Mouse (Mus musculus) lung, embryonic 16.5 days (tissue): Measurements from ENCODE around the gene Heg1. TPM values are rescaled to one million over a fixed set of nuclear protein-coding genes. Genes with fewer than 3 reads are reported as not detected.

Source experiments
- ATAC-seq: fragments of 200-750 bp; cut with Nextera tagmentation; 2 replicates; pipeline ENCODE4 v1.8.0; 2017; ENCODE audit warnings: low read depth, mild to moderate bottlenecking, moderate library complexity
- H3K27ac ChIP-seq: fragments of 300-500 bp; sonication (generic); 2 replicates; pipeline ENCODE4 v1.5.1; 2014; ENCODE audit warnings: mild to moderate bottlenecking, control low read depth, low read length
- H3K27me3 ChIP-seq: fragments of 300-500 bp; sonication (generic); 2 replicates; pipeline ENCODE4 v1.6.1; 2014; ENCODE audit warnings: low read depth, low read length, mixed read lengths; ENCODE audit not compliant: control insufficient read depth, insufficient read depth
- H3K36me3 ChIP-seq: fragments of 300-500 bp; sonication (generic); 2 replicates; pipeline ENCODE4 v1.6.1; 2014; ENCODE audit warnings: low read length; ENCODE audit not compliant: control insufficient read depth, insufficient read depth
- H3K4me1 ChIP-seq: fragments of 300-500 bp; sonication (generic); replicated peaks from 2 replicates; pipeline ENCODE4 v1.6.1; 2014; ENCODE audit warnings: low read length, mixed read lengths; ENCODE audit not compliant: control insufficient read depth, insufficient read depth
- H3K4me2 ChIP-seq: fragments of 300-500 bp; sonication (generic); 2 replicates; pipeline ENCODE4 v1.6.1; 2014; ENCODE audit warnings: low read depth, low read length, control low read depth
- H3K4me3 ChIP-seq: fragments of 300-500 bp; sonication (generic); 2 replicates; pipeline ENCODE4 v1.5.1; 2014; ENCODE audit warnings: mild to moderate bottlenecking, low read length, control low read depth
- H3K9ac ChIP-seq: fragments of 300-500 bp; sonication (generic); 2 replicates; pipeline ENCODE4 v1.6.1; 2014; ENCODE audit warnings: low read length, control low read depth
- H3K9me3 ChIP-seq: fragments of 300-500 bp; sonication (generic); 2 replicates; pipeline ENCODE4 v1.6.1; 2016; ENCODE audit warnings: low read length; ENCODE audit not compliant: control insufficient read depth
- WGBS: fragments of 180-500 bp; shearing (Covaris S2); extraction: QIAGEN DNeasy Blood & Tissue Kit; methylation state at CpG from one replicate; pipeline ENCODE4 v1.1.7; 2014; 5-methylcytosine and 5-hydroxymethylcytosine counted together
- polyA plus RNA-seq: library from polyadenylated mRNA; unstranded; fragments of >200 nt; fragmentation: Nextera tagmentation; extraction: Ambion mirVana; gene quantifications from 2 replicates; pipeline ENCODE4 v1.2.1, GENCODE M21; 2015

Gene Heg1
- polyA plus RNA-seq, 1 experiment from 2014 or later: 19.2 TPM

- no peak overlapping the region for H3K9ac ChIP-seq
- no peak overlapping the region for H3K27ac ChIP-seq
- ATAC-seq: no peak
- no peak overlapping the region for H3K4me3 ChIP-seq
- 47% methylated on average over 9 of the region's 9 CpGs for WGBS
- no peaks in the 10 kb centered on the region for H3K27me3 ChIP-seq
- no peaks in the 10 kb centered on the region for H3K9me3 ChIP-seq
- peaks cover 6% of the 10 kb centered on the region for H3K4me1 ChIP-seq
- no peaks in the 10 kb centered on the region for H3K36me3 ChIP-seq
- no peak overlapping the region for H3K4me2 ChIP-seq
Measured at GRCm38 (mm10) chr16:33742233-33742632, 58.1 kb downstream of the Heg1 start.

GRCm38 (mm10) chr16:33744622-33745419 lies 60.7 kb downstream of the Heg1 start:
- Histone ChIP-seq H3K9ac (no peak overlapping the region), H3K4me2 (no peak overlapping the region), H3K9me3 (no peaks in the 10 kb centered on the region), H3K27ac (no peak overlapping the region), H3K4me3 (no peak overlapping the region), H3K36me3 (no peaks in the 10 kb centered on the region), H3K27me3 (no peaks in the 10 kb centered on the region), H3K4me1 (peaks cover 6% of the 10 kb centered on the region)
- ATAC-seq: 0 out of 2 replicates have a peak, but pooled peaks have one; percentile 29
- WGBS: 58% methylated on average over 7 of the region's 7 CpGs

GRCm38 (mm10) chr16:33745457-33745856 lies 61.3 kb downstream of the Heg1 start:
- Histone ChIP-seq H3K4me3 (no peak overlapping the region), H3K27me3 (no peaks in the 10 kb centered on the region), H3K9me3 (no peaks in the 10 kb centered on the region), H3K36me3 (no peaks in the 10 kb centered on the region), H3K27ac (no peak overlapping the region), H3K9ac (no peak overlapping the region), H3K4me1 (peaks cover 2% of the 10 kb centered on the region), H3K4me2 (no peak overlapping the region)
- no peak for ATAC-seq
- WGBS: 68% methylated on average over 7 of the region's 7 CpGs

- Histone ChIP-seq H3K36me3 (no peaks in the 10 kb centered on the region; the same call in 1 of the 2 replicates), H3K4me2 (no peak overlapping the region), H3K27me3 (no peaks in the 10 kb centered on the region), H3K27ac (no peak overlapping the region), H3K4me1 (no peaks in the 10 kb centered on the region; the same call in 1 of the 2 replicates), H3K4me3 (no peak overlapping the region), H3K9me3 (no peaks in the 10 kb centered on the region), H3K9ac (no peak overlapping the region)
- 76% methylated on average over 10 of the region's 10 CpGs for WGBS
- ATAC-seq: no peak
Measured at GRCm38 (mm10) chr16:33746074-33746676, 62.0 kb downstream of the Heg1 start.

- Histone ChIP-seq H3K27me3 (no peaks in the 10 kb centered on the region), H3K27ac (no peak overlapping the region), H3K4me2 (no peak overlapping the region), H3K4me1 (no peaks in the 10 kb centered on the region), H3K36me3 (no peaks in the 10 kb centered on the region; the same call in 1 of the 2 replicates), H3K4me3 (no peak overlapping the region), H3K9ac (no peak overlapping the region), H3K9me3 (no peaks in the 10 kb centered on the region)
- WGBS: 59% methylated on average over 7 of the region's 7 CpGs
- ATAC-seq: no peak
Measured at GRCm38 (mm10) chr16:33747346-33747954, 63.3 kb downstream of the Heg1 start.

- no peak overlapping the region for H3K9ac ChIP-seq
- H3K9me3 ChIP-seq: no peaks in the 10 kb centered on the region
- H3K36me3 ChIP-seq: no peaks in the 10 kb centered on the region; the same call in 1 of the 2 replicates
- no peaks in the 10 kb centered on the region for H3K4me1 ChIP-seq
- no peak for ATAC-seq
- H3K4me2 ChIP-seq: no peak overlapping the region
- no peak overlapping the region for H3K27ac ChIP-seq
- H3K4me3 ChIP-seq: no peak overlapping the region
- H3K27me3 ChIP-seq: no peaks in the 10 kb centered on the region
- WGBS: 85% methylated on average over 2 of the region's 2 CpGs
Measured at GRCm38 (mm10) chr16:33747994-33748393, 63.8 kb downstream of the Heg1 start.

- peak; percentile 23; the same call in 1 of the 2 replicates for ATAC-seq
Measured at GRCm38 (mm10) chr16:33751152-33751551, 67.0 kb downstream of the Heg1 start.

GRCm38 (mm10) chr16:33751590-33751989 lies 67.4 kb downstream of the Heg1 start:
- Histone ChIP-seq H3K4me3 (peak overlapping the region; percentile 25), H3K9ac (no peak overlapping the region), H3K4me2 (peak overlapping the region; percentile 45), H3K36me3 (peaks cover 6% of the 10 kb centered on the region), H3K4me1 (no peaks in the 10 kb centered on the region), H3K27me3 (no peaks in the 10 kb centered on the region), H3K27ac (no peak overlapping the region), H3K9me3 (no peaks in the 10 kb centered on the region)
- WGBS: 47% methylated on average over 12 of the region's 12 CpGs
- ATAC-seq: peak; percentile 36; the same call in 1 of the 2 replicates

More at GRCm38 (mm10) chr16:33751152-33751551, 67.0 kb downstream of the Heg1 start:
- Histone ChIP-seq H3K4me2 (peak overlapping the region; percentile 45), H3K4me1 (no peaks in the 10 kb centered on the region), H3K27me3 (no peaks in the 10 kb centered on the region), H3K36me3 (peaks cover 6% of the 10 kb centered on the region), H3K27ac (no peak overlapping the region), H3K4me3 (peak overlapping the region; percentile 25), H3K9me3 (no peaks in the 10 kb centered on the region), H3K9ac (no peak overlapping the region)
- WGBS: 36% methylated on average over 13 of the region's 13 CpGs

GRCm38 (mm10) chr16:33752904-33753578 lies 68.9 kb downstream of the Heg1 start:
- Histone ChIP-seq H3K9me3 (no peaks in the 10 kb centered on the region), H3K4me2 (no peak overlapping the region), H3K4me3 (no peak overlapping the region), H3K9ac (no peak overlapping the region), H3K36me3 (peaks cover 6% of the 10 kb centered on the region), H3K4me1 (no peaks in the 10 kb centered on the region), H3K27me3 (no peaks in the 10 kb centered on the region), H3K27ac (no peak overlapping the region)
- no peak for ATAC-seq
- WGBS: 69% methylated on average over 8 of the region's 8 CpGs
